Mouse (Mus musculus): ENCODE measurements around the gene Gm26938. TPM values are rescaled to one million over a fixed set of nuclear protein-coding genes. Genes with fewer than 3 reads are reported as not detected.

The Gm26938 gene
- polyA plus RNA-seq, 1 experiment from 2014 or later: not detected

DNA sequence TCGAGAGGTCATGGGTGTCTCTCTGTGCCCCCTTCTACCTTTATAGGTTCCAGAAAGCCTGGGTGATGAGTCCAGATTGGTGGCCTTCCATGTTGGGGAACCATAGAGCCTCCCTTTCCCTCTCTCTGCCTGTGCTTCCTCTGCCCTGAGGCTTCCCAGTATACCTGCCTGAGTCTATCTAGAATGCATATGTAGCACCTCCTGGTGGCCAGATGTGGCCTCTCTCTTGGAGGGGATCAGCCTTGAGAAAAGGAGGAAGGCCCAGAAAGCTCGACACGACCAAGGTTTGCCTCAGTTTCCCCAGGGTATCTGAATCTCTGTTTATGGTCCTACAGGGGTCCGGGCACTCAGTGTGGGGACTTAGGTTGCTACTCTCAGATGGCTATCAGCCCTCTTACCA is 7.4 kb downstream of the Gm26938 start:
- WGBS: 45% methylated on average over 4 of the region's 4 CpGs
- Histone ChIP-seq H3K36me3 (ENCODE audit: control insufficient read depth, insufficient read depth) (peaks cover 14% of the 10 kb centered on the region), H3K4me3 (ENCODE audit: low read length) (no peak overlapping the region), H3K4me2 (ENCODE audit: low read depth, low read length) (no peak overlapping the region), H3K27ac (ENCODE audit: low read length) (no peak overlapping the region), H3K9me3 (replicated peaks; ENCODE audit: control insufficient read depth, low read length) (no peaks in the 10 kb centered on the region), H3K4me1 (ENCODE audit: control insufficient read depth, insufficient read depth, low read length) (peaks cover 4% of the 10 kb centered on the region; the same call in 1 of the 2 replicates), H3K27me3 (ENCODE audit: control insufficient read depth, insufficient read depth, low read length) (peaks cover 4% of the 10 kb centered on the region), H3K9ac (ENCODE audit: low read length) (no peak overlapping the region)
- ATAC-seq (replicated peaks; ENCODE audit: extremely low read depth, insufficient read depth, low FRiP score): no peak; the same call in 1 of the 2 replicates

DNA sequence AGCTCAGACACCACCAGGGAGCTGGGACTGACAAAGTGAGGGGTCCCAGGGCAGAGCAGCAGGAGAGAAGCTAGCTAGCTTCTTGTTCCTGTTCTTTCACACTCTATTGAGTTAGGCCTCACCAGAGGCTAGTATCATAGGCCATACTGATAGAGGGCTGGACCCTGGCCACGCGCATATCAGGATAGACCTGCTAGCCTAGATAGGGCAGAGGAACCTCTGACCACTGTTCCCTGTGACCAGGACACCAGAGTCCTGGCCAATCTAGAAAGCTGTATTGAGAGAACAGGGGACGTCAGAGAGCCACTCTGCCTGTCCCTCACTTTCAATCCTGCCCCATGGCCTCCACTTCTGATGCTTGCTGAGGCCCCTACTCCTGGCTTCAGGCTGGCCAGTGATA is 8.2 kb downstream of the Gm26938 start:
- H3K27ac ChIP-seq (ENCODE audit: low read length): no peak overlapping the region
- no peak overlapping the region for H3K4me2 ChIP-seq (ENCODE audit: low read depth, low read length)
- 65% methylated on average over 3 of the region's 3 CpGs for WGBS
- peaks cover 4% of the 10 kb centered on the region; the same call in 1 of the 2 replicates for H3K4me1 ChIP-seq (ENCODE audit: control insufficient read depth, insufficient read depth, low read length)
- H3K36me3 ChIP-seq (ENCODE audit: control insufficient read depth, insufficient read depth): peaks cover 9% of the 10 kb centered on the region
- H3K4me3 ChIP-seq (ENCODE audit: low read length): no peak overlapping the region
- ATAC-seq (replicated peaks; ENCODE audit: extremely low read depth, insufficient read depth, low FRiP score): no peak
- H3K9me3 ChIP-seq (replicated peaks; ENCODE audit: control insufficient read depth, low read length): no peaks in the 10 kb centered on the region
- peaks cover 4% of the 10 kb centered on the region for H3K27me3 ChIP-seq (ENCODE audit: control insufficient read depth, insufficient read depth, low read length)
- H3K9ac ChIP-seq (ENCODE audit: low read length): no peak overlapping the region

DNA sequence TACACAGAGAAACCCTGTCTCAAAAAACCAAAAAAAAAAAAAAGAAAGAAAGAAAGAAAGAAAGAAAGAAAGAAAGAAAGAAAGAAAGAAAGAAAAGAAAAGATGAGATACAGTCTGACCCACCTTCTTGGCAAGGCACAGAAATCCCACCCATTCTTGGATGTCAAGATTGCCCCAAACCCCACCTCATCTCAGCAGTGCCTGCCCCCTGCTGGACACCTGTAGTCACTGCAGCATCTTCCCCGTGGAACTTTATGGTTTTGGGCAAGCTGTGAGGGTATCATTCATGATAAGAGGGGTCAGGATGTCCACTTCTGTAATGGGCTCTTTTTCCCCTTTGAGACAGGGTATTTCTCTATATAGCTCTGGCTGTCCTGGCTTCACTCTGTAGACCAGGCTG is 8.9 kb downstream of the Gm26938 start:
- 0% methylated on average over 1 of the region's 1 CpGs for WGBS
- Histone ChIP-seq H3K4me3 (ENCODE audit: low read length) (no peak overlapping the region), H3K4me1 (ENCODE audit: control insufficient read depth, insufficient read depth, low read length) (peaks cover 4% of the 10 kb centered on the region; the same call in 1 of the 2 replicates), H3K27me3 (ENCODE audit: control insufficient read depth, insufficient read depth, low read length) (peaks cover 4% of the 10 kb centered on the region), H3K9me3 (replicated peaks; ENCODE audit: control insufficient read depth, low read length) (no peaks in the 10 kb centered on the region), H3K4me2 (ENCODE audit: low read depth, low read length) (no peak overlapping the region), H3K27ac (ENCODE audit: low read length) (no peak overlapping the region), H3K9ac (ENCODE audit: low read length) (no peak overlapping the region), H3K36me3 (ENCODE audit: control insufficient read depth, insufficient read depth) (peaks cover 2% of the 10 kb centered on the region)
- no peak for ATAC-seq (replicated peaks; ENCODE audit: extremely low read depth, insufficient read depth, low FRiP score)

DNA sequence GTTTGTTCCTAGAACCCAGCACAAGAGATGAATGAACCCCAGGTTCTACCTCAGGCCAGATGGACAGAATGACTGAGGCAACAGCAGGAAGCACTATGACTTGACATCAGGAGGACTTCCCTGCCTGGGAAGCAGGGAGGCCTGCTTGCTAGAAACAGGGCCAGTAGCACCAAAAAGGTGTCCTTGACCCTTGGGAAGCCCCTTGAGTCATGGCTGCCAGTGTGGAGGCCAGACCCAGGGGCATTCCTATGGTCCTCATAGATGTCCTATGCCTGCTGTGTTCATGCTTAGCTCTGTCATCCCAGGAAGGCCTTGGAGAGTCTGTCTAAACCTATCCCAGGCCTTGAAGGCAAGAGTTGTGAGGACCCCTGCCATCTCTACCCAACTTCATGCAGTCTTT is 9.8 kb downstream of the Gm26938 start:
- Histone ChIP-seq H3K4me1 (ENCODE audit: control insufficient read depth, insufficient read depth, low read length) (peaks cover 4% of the 10 kb centered on the region; the same call in 1 of the 2 replicates), H3K9me3 (replicated peaks; ENCODE audit: control insufficient read depth, low read length) (no peaks in the 10 kb centered on the region), H3K27ac (ENCODE audit: low read length) (no peak overlapping the region), H3K4me2 (ENCODE audit: low read depth, low read length) (no peak overlapping the region), H3K4me3 (ENCODE audit: low read length) (no peak overlapping the region), H3K9ac (ENCODE audit: low read length) (no peak overlapping the region), H3K36me3 (ENCODE audit: control insufficient read depth, insufficient read depth) (no peaks in the 10 kb centered on the region; the same call in 1 of the 2 replicates), H3K27me3 (ENCODE audit: control insufficient read depth, insufficient read depth, low read length) (peaks cover 4% of the 10 kb centered on the region)
- ATAC-seq (replicated peaks; ENCODE audit: extremely low read depth, insufficient read depth, low FRiP score): no peak

DNA sequence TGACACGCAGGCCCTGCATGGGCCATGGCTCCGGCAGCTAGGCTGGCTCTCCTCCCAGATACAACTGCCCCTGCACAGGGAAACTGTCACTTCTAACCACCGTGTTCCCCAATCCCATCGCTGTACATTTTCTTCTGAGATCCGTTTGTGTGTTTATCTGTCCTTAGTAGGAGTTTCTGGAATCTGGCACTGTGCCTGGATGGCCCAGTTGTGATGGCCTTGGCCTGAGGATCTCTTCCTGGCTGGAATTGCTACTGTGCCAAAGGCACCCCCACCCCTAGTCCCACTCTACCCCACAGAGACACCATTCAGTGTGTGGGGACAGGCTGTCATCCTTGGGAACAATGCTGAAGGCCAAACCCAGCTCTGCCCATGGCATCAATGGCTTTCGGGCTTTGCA is 10.2 kb downstream of the Gm26938 start:
- H3K4me1 ChIP-seq (ENCODE audit: control insufficient read depth, insufficient read depth, low read length): peaks cover 4% of the 10 kb centered on the region; the same call in 1 of the 2 replicates
- H3K9me3 ChIP-seq (replicated peaks; ENCODE audit: control insufficient read depth, low read length): no peaks in the 10 kb centered on the region
- no peak overlapping the region for H3K4me2 ChIP-seq (ENCODE audit: low read depth, low read length)
- ATAC-seq (replicated peaks; ENCODE audit: extremely low read depth, insufficient read depth, low FRiP score): no peak
- H3K4me3 ChIP-seq (ENCODE audit: low read length): no peak overlapping the region
- WGBS: 42% methylated on average over 6 of the region's 6 CpGs
- no peak overlapping the region for H3K27ac ChIP-seq (ENCODE audit: low read length)
- peaks cover 4% of the 10 kb centered on the region for H3K27me3 ChIP-seq (ENCODE audit: control insufficient read depth, insufficient read depth, low read length)
- H3K36me3 ChIP-seq (ENCODE audit: control insufficient read depth, insufficient read depth): no peaks in the 10 kb centered on the region; the same call in 1 of the 2 replicates
- no peak overlapping the region for H3K9ac ChIP-seq (ENCODE audit: low read length)

DNA sequence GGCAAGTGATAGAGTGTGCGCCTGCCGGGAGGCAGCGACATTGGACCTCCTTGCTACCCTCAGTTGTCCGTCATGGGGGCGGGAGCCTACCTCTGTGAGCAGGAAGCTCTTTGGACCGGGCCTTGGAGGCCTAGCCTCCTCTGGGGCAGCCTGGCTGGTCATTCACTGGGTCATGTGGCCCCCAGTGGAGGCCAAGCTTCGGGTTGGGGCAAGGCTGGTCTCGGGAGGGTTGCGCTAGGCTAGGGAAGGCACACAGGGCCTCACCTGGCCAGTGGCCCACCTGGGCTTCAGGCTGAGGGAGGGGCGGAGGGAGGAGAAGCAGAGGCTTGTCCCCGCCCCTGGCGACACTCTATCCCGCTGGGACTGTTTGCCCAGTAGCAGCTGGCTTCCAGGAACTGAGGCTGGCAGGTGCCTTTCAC is 12.2 kb downstream of the Gm26938 start:
- H3K27ac ChIP-seq (ENCODE audit: low read length): no peak overlapping the region
- H3K27me3 ChIP-seq (ENCODE audit: control insufficient read depth, insufficient read depth, low read length): peaks cover 4% of the 10 kb centered on the region
- no peak overlapping the region for H3K4me2 ChIP-seq (ENCODE audit: low read depth, low read length)

DNA sequence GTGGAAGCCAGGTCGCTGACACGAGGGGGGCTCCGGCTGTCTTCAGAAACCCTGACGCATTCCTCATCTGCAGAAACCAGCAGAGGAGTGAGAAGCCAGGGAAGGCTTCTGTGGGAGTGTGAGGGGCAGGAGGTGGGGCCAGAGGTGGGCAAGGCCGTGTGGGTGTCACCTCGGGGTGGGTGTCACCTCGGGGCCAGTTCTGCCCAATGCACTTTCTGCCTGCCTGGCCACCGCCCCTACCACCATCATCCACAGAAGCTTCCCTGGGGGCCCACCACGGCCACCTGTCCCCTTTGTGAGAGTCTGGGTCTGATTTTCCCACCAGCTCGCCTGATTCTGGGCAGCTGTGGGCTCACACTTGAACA is 13.1 kb downstream of the Gm26938 start:
- H3K27ac ChIP-seq (ENCODE audit: low read length): no peak overlapping the region
- peaks cover 4% of the 10 kb centered on the region for H3K27me3 ChIP-seq (ENCODE audit: control insufficient read depth, insufficient read depth, low read length)
- no peak overlapping the region for H3K4me2 ChIP-seq (ENCODE audit: low read depth, low read length)
- 37% methylated on average over 10 of the region's 10 CpGs for WGBS
- H3K9me3 ChIP-seq (replicated peaks; ENCODE audit: control insufficient read depth, low read length): no peaks in the 10 kb centered on the region
- ATAC-seq (replicated peaks; ENCODE audit: extremely low read depth, insufficient read depth, low FRiP score): no peak
- H3K9ac ChIP-seq (ENCODE audit: low read length): no peak overlapping the region
- H3K36me3 ChIP-seq (ENCODE audit: control insufficient read depth, insufficient read depth): no peaks in the 10 kb centered on the region
- H3K4me3 ChIP-seq (ENCODE audit: low read length): no peak overlapping the region
- peaks cover 4% of the 10 kb centered on the region; the same call in 1 of the 2 replicates for H3K4me1 ChIP-seq (ENCODE audit: control insufficient read depth, insufficient read depth, low read length)

More for the DNA sequence above, 12.2 kb downstream of the Gm26938 start:
- H3K36me3 ChIP-seq (ENCODE audit: control insufficient read depth, insufficient read depth): no peaks in the 10 kb centered on the region
- 0 out of 2 replicates have a peak overlapping the region, but pooled peaks have one; percentile 16 for H3K4me3 ChIP-seq (ENCODE audit: low read length)
- ATAC-seq (replicated peaks; ENCODE audit: extremely low read depth, insufficient read depth, low FRiP score): no peak
- H3K9ac ChIP-seq (ENCODE audit: low read length): peak overlapping the region; percentile 39; the same call in 1 of the 2 replicates
- WGBS: 14% methylated on average over 13 of the region's 13 CpGs
- peaks cover 4% of the 10 kb centered on the region; the same call in 1 of the 2 replicates for H3K4me1 ChIP-seq (ENCODE audit: control insufficient read depth, insufficient read depth, low read length)
- no peaks in the 10 kb centered on the region for H3K9me3 ChIP-seq (replicated peaks; ENCODE audit: control insufficient read depth, low read length)

DNA sequence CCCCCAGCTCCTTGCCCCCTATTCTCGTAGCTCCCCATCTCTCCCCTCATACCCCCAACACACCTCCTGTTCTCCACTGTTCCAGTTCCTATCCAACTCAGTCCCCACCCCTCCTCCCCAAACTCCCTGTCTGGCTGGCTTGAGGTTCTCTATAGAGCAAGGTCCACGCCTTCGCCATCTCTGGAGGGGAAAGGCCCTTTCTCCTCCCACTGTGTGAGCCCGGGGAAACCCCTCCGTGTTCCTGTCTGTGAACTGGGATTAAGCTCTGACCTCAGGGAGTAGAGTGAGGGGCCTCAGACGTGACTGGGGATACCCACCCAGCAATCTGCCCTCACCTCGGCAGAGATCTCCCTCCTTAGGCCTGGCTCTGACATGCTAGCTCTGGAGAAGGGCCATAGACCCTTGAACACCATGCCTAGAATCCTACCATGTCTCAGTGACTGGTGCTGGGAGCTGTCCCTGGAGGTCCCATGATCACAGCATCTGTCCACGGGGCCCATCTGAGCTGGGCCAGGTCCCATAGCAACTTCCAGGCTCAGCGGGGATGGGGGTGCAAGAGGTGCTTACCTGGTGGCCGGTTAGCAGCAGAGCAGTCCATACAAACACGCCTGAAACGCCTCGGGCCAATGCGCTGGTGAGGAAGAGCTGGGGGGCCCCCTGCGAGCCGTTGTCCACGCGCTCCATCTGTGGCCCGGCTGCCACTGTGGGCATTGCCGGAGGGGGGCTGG is 13.6 kb downstream of the Gm26938 start:
- ATAC-seq (replicated peaks; ENCODE audit: extremely low read depth, insufficient read depth, low FRiP score): no peak
- no peak overlapping the region for H3K4me2 ChIP-seq (ENCODE audit: low read depth, low read length)
- H3K27ac ChIP-seq (ENCODE audit: low read length): no peak overlapping the region

DNA sequence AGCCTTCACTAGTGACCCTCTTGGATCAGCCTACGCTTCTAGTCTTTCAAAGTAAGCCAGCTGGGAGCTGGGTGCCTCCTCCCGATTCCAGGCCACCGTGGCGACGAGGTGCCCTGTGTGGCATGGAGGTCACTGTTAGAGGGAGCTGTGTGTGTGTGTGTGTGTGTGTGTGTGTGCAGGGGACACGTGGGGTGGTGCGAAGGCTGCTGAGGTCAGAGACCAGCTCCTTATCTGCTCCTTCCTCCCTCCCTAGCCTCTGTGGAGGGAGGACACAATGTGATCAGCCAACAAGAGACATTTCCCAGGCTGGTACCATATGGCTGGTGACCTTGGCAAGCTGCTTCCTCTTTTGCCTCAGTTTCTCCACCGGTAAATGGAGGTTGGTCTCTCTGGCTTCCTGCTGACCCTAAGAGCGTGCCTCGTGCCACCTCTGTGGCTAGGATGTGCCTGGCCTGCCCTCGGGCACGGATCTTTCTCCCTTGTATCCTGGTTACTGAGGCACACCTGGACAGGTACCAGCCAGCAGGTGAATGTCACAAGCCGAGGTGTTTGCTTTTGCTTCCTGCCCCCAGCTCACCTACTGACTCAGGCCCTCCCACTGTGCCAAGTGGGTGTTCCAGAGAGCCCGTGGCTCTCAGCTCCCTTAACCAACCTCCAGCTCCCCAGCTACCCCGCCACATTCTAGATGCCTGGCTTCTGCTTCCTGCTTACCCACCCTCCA is 14.4 kb downstream of the Gm26938 start:
- 70% methylated on average over 15 of the region's 15 CpGs for WGBS
- H3K9ac ChIP-seq (ENCODE audit: low read length): no peak overlapping the region
- no peak for ATAC-seq (replicated peaks; ENCODE audit: extremely low read depth, insufficient read depth, low FRiP score)
- peaks cover 4% of the 10 kb centered on the region; the same call in 1 of the 2 replicates for H3K4me1 ChIP-seq (ENCODE audit: control insufficient read depth, insufficient read depth, low read length)
- no peak overlapping the region for H3K4me3 ChIP-seq (ENCODE audit: low read length)
- peaks cover 4% of the 10 kb centered on the region for H3K27me3 ChIP-seq (ENCODE audit: control insufficient read depth, insufficient read depth, low read length)
- H3K4me2 ChIP-seq (ENCODE audit: low read depth, low read length): no peak overlapping the region
- H3K9me3 ChIP-seq (replicated peaks; ENCODE audit: control insufficient read depth, low read length): no peaks in the 10 kb centered on the region
- H3K36me3 ChIP-seq (ENCODE audit: control insufficient read depth, insufficient read depth): no peaks in the 10 kb centered on the region
- H3K27ac ChIP-seq (ENCODE audit: low read length): no peak overlapping the region

More for the DNA sequence above, 13.6 kb downstream of the Gm26938 start:
- no peak overlapping the region for H3K9ac ChIP-seq (ENCODE audit: low read length)
- H3K4me3 ChIP-seq (ENCODE audit: low read length): no peak overlapping the region
- H3K9me3 ChIP-seq (replicated peaks; ENCODE audit: control insufficient read depth, low read length): no peaks in the 10 kb centered on the region
- H3K36me3 ChIP-seq (ENCODE audit: control insufficient read depth, insufficient read depth): no peaks in the 10 kb centered on the region
- peaks cover 4% of the 10 kb centered on the region for H3K27me3 ChIP-seq (ENCODE audit: control insufficient read depth, insufficient read depth, low read length)
- peaks cover 4% of the 10 kb centered on the region; the same call in 1 of the 2 replicates for H3K4me1 ChIP-seq (ENCODE audit: control insufficient read depth, insufficient read depth, low read length)
- WGBS: 59% methylated on average over 20 of the region's 20 CpGs
